Mouse (Mus musculus): ENCODE results near the gene Akt3. TPM values are rescaled to one million over a fixed set of nuclear protein-coding genes. Genes with fewer than 3 reads are reported as not detected.

The Akt3 gene
- 8.7 TPM for polyA plus RNA-seq (2012; fragmentation: generic; extraction: Trizol)

DNA sequence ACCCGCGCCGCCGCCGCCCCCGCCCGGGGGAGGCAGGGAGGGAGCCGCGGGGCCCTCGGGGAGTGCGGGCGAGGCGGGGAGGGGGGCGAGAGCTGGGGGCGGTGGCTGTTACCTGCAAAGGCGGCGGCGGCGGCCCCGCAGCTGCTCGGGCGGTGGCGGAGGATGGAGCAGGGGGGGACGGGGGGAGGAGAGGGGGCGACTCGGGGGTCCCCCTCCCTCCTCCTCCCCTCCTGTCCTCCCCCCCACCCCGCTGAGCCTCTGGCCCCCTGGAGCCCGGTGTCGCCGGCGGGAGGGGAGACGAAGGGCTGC, at the start of gene Akt3:
TSS of gene Akt3 (minus strand) at position 170 of the 309 bp plus-strand sequence.
- Histone ChIP-seq H3ac (ENCODE audit: control insufficient read depth, insufficient read length) (peak within 1 kb of the TSS; percentile 0), H3K27me3 (ENCODE audit: control insufficient read depth, insufficient read depth, insufficient read length) (no peaks in the 10 kb centered on the region), H3K36me3 (ENCODE audit: control insufficient read depth, insufficient read depth) (no peaks in the 10 kb centered on the region), H3K79me2 (ENCODE audit: control insufficient read depth, insufficient read depth) (peaks cover 39% of the 10 kb centered on the region), H3K4me2 (ENCODE audit: low read depth) (peak within 1 kb of the TSS; percentile 82), H3K4me3 (peak within 1 kb of the TSS; percentile 25)
- TF ChIP-seq E2F4 (IDR thresholded peaks at IDR 0.05; ENCODE audit: insufficient read depth) (no peak), POLR2A (IDR thresholded peaks at IDR 0.05; ENCODE audit: insufficient read length, low read depth) (no peak), POLR2AphosphoS2 (IDR thresholded peaks at IDR 0.05; ENCODE audit: insufficient read length, low read depth) (no peak), MYOD1 (IDR thresholded peaks at IDR 0.05; ENCODE audit: control insufficient read depth in 1 of 3, insufficient read length in 2 of 3, low read depth in 2 of 3) (no peak), TCF12 (IDR thresholded peaks at IDR 0.05; ENCODE audit: insufficient read depth, poor library complexity, severe bottlenecking) (no peak), MAX (IDR thresholded peaks at IDR 0.05; ENCODE audit: low read depth) (no peak), USF1 (IDR thresholded peaks at IDR 0.05; ENCODE audit: low read depth) (no peak), REST (IDR thresholded peaks at IDR 0.05; ENCODE audit: insufficient read depth, insufficient read length) (no peak), SRF (IDR thresholded peaks at IDR 0.05; ENCODE audit: control insufficient read depth, insufficient read length, low read depth) (no peak), MYOG (IDR thresholded peaks at IDR 0.05; ENCODE audit: control insufficient read depth in 1 of 3, insufficient read depth in 1 of 3, insufficient read length in 2 of 3, low read depth in 2 of 3) (no peak), CEBPB (IDR thresholded peaks at IDR 0.05; ENCODE audit: insufficient read depth, poor library complexity, severe bottlenecking) (no peak), TCF3 (IDR thresholded peaks at IDR 0.05; ENCODE audit: insufficient read length, low read depth) (no peak)

DNA sequence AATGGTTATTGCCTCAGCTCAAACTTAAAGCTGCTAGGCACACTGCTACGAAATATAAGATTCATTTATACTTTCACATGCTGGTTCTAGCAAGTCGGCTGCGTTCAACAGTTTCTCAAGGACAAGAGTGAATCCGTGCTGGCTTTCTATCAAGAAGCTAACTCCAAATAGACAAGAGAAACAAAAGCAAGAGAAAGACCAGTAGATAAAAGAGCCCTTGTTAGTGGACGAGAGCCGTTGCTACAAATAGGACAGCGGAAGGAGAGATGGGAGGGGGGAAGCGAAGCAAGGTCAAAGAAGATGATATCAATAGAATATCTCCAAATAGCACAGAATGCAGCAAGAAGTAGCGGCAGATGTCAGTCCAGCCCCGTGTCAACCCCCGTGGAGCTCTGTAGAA, 49.5 kb upstream of the Akt3 start:
- H3K4me2 ChIP-seq (ENCODE audit: low read depth): no peak overlapping the region
- H3ac ChIP-seq (ENCODE audit: control insufficient read depth, insufficient read length): no peak overlapping the region
- H3K36me3 ChIP-seq (ENCODE audit: control insufficient read depth, insufficient read depth): no peaks in the 10 kb centered on the region
- no peaks in the 10 kb centered on the region for H3K79me2 ChIP-seq (ENCODE audit: control insufficient read depth, insufficient read depth)
- TF ChIP-seq POLR2A (IDR thresholded peaks at IDR 0.05; ENCODE audit: insufficient read length, low read depth): no peak
- no peak for TF ChIP-seq MYOG (IDR thresholded peaks at IDR 0.05; ENCODE audit: control insufficient read depth in 1 of 3, insufficient read depth in 1 of 3, insufficient read length in 2 of 3, low read depth in 2 of 3)
- TF ChIP-seq USF1 (IDR thresholded peaks at IDR 0.05; ENCODE audit: low read depth): no peak
- no peak for TF ChIP-seq TCF3 (IDR thresholded peaks at IDR 0.05; ENCODE audit: insufficient read length, low read depth)
- no peak for TF ChIP-seq POLR2AphosphoS2 (IDR thresholded peaks at IDR 0.05; ENCODE audit: insufficient read length, low read depth)
- no peak for TF ChIP-seq MAX (IDR thresholded peaks at IDR 0.05; ENCODE audit: low read depth)
- TF ChIP-seq TCF12 (IDR thresholded peaks at IDR 0.05; ENCODE audit: insufficient read depth, poor library complexity, severe bottlenecking): no peak
- TF ChIP-seq SRF (IDR thresholded peaks at IDR 0.05; ENCODE audit: control insufficient read depth, insufficient read length, low read depth): no peak
- TF ChIP-seq E2F4 (IDR thresholded peaks at IDR 0.05; ENCODE audit: insufficient read depth): no peak
- no peak for TF ChIP-seq MYOD1 (IDR thresholded peaks at IDR 0.05; ENCODE audit: control insufficient read depth in 1 of 3, insufficient read length in 2 of 3, low read depth in 2 of 3)
- no peak for TF ChIP-seq REST (IDR thresholded peaks at IDR 0.05; ENCODE audit: insufficient read depth, insufficient read length)
- TF ChIP-seq CEBPB (IDR thresholded peaks at IDR 0.05; ENCODE audit: insufficient read depth, poor library complexity, severe bottlenecking): no peak
- H3K4me3 ChIP-seq: no peak overlapping the region
- H3K27me3 ChIP-seq (ENCODE audit: control insufficient read depth, insufficient read depth, insufficient read length): no peaks in the 10 kb centered on the region

DNA sequence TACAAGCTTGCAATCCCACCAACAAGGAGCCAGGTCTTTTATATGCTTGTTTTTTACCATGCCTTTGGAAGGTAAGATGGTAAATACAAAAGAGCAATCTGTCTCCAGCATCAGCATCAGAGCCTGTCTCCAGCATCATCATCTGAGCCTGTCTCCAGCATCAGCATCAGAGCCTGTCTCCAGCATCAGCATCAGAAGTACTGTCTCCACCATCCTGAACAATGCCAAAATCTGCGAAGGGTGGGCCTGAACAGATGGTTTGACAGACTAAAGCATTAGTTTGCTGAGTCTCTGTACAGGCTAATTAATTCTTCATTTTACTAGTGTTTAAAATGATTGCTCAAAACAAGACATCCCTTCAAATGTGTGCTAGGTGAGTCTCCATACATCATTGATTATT, 40.2 kb upstream of the Akt3 start:
- TF ChIP-seq CEBPB (IDR thresholded peaks at IDR 0.05; ENCODE audit: insufficient read depth, poor library complexity, severe bottlenecking): no peak
- no peak for TF ChIP-seq MYOD1 (IDR thresholded peaks at IDR 0.05; ENCODE audit: control insufficient read depth in 1 of 3, insufficient read length in 2 of 3, low read depth in 2 of 3)
- TF ChIP-seq TCF12 (IDR thresholded peaks at IDR 0.05; ENCODE audit: insufficient read depth, poor library complexity, severe bottlenecking): no peak

DNA sequence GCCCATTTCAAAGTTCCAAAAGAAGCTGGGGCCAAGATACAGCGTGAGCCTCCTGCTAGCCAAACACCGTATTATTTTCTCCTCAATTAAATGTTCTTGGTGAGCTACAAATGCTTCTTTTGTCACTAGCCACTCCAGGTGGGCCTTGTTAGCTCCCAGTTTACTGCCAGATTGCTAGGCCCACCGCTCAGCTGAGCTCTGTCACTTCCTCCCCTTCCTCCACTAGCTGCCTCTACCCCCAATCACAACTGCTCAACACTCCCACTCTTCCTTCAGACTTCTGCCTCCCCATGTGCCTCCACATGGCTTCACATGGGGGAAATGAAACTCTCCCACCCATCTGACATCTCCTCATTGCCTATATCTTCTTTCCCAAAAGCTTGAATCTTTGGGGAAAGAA, 28.8 kb upstream of the Akt3 start:
- H3K4me2 ChIP-seq (ENCODE audit: low read depth): no peak overlapping the region
- no peaks in the 10 kb centered on the region for H3K79me2 ChIP-seq (ENCODE audit: control insufficient read depth, insufficient read depth)
- H3K4me3 ChIP-seq: no peak overlapping the region
- no peaks in the 10 kb centered on the region for H3K36me3 ChIP-seq (ENCODE audit: control insufficient read depth, insufficient read depth)
- no peak for TF ChIP-seq MAX (IDR thresholded peaks at IDR 0.05; ENCODE audit: low read depth)
- TF ChIP-seq MYOD1 (IDR thresholded peaks at IDR 0.05; ENCODE audit: control insufficient read depth in 1 of 3, insufficient read length in 2 of 3, low read depth in 2 of 3): no peak
- no peak for TF ChIP-seq POLR2A (IDR thresholded peaks at IDR 0.05; ENCODE audit: insufficient read length, low read depth)
- no peak for TF ChIP-seq MYOG (IDR thresholded peaks at IDR 0.05; ENCODE audit: control insufficient read depth in 1 of 3, insufficient read depth in 1 of 3, insufficient read length in 2 of 3, low read depth in 2 of 3)
- TF ChIP-seq POLR2AphosphoS2 (IDR thresholded peaks at IDR 0.05; ENCODE audit: insufficient read length, low read depth): no peak
- no peak for TF ChIP-seq E2F4 (IDR thresholded peaks at IDR 0.05; ENCODE audit: insufficient read depth)
- no peak for TF ChIP-seq SRF (IDR thresholded peaks at IDR 0.05; ENCODE audit: control insufficient read depth, insufficient read length, low read depth)
- TF ChIP-seq TCF12 (IDR thresholded peaks at IDR 0.05; ENCODE audit: insufficient read depth, poor library complexity, severe bottlenecking): no peak
- no peak for TF ChIP-seq TCF3 (IDR thresholded peaks at IDR 0.05; ENCODE audit: insufficient read length, low read depth)
- TF ChIP-seq REST (IDR thresholded peaks at IDR 0.05; ENCODE audit: insufficient read depth, insufficient read length): no peak
- no peak for TF ChIP-seq USF1 (IDR thresholded peaks at IDR 0.05; ENCODE audit: low read depth)
- no peak for TF ChIP-seq CEBPB (IDR thresholded peaks at IDR 0.05; ENCODE audit: insufficient read depth, poor library complexity, severe bottlenecking)
- H3K27me3 ChIP-seq (ENCODE audit: control insufficient read depth, insufficient read depth, insufficient read length): no peaks in the 10 kb centered on the region
- no peak overlapping the region for H3ac ChIP-seq (ENCODE audit: control insufficient read depth, insufficient read length)

More for the DNA sequence above, 40.2 kb upstream of the Akt3 start:
- Histone ChIP-seq H3K36me3 (ENCODE audit: control insufficient read depth, insufficient read depth) (no peaks in the 10 kb centered on the region), H3K79me2 (ENCODE audit: control insufficient read depth, insufficient read depth) (no peaks in the 10 kb centered on the region), H3K4me3 (no peak overlapping the region), H3K4me2 (ENCODE audit: low read depth) (no peak overlapping the region), H3K27me3 (ENCODE audit: control insufficient read depth, insufficient read depth, insufficient read length) (peaks cover 6% of the 10 kb centered on the region), H3ac (ENCODE audit: control insufficient read depth, insufficient read length) (no peak overlapping the region)

DNA sequence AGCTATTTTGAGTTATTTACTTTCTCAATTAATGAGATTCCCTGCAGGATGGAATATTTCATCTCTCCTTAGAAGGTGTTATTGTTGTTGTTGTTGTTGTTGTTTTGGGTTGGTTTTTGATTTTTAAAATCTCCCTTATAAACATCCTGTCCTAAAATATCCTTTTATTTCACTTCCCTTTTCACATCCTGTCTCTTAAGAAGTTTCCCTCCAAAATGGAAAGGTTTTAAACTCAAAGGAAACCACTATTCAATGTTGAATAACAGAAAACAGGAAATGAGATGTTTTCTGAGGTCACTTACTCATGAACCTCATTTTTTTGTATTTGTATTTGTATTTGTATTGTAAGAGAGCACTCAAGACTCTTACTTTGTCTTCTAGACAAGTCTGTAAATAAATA, 23.9 kb upstream of the Akt3 start:
- H3K36me3 ChIP-seq (ENCODE audit: control insufficient read depth, insufficient read depth): no peaks in the 10 kb centered on the region
- H3K27me3 ChIP-seq (ENCODE audit: control insufficient read depth, insufficient read depth, insufficient read length): peaks cover 4% of the 10 kb centered on the region
- H3K4me3 ChIP-seq: no peak overlapping the region
- H3K4me2 ChIP-seq (ENCODE audit: low read depth): no peak overlapping the region
- H3ac ChIP-seq (ENCODE audit: control insufficient read depth, insufficient read length): no peak overlapping the region
- no peaks in the 10 kb centered on the region for H3K79me2 ChIP-seq (ENCODE audit: control insufficient read depth, insufficient read depth)
- TF ChIP-seq POLR2A (IDR thresholded peaks at IDR 0.05; ENCODE audit: insufficient read length, low read depth) (no peak), TCF12 (IDR thresholded peaks at IDR 0.05; ENCODE audit: insufficient read depth, poor library complexity, severe bottlenecking) (no peak), E2F4 (IDR thresholded peaks at IDR 0.05; ENCODE audit: insufficient read depth) (no peak), POLR2AphosphoS2 (IDR thresholded peaks at IDR 0.05; ENCODE audit: insufficient read length, low read depth) (no peak), MYOD1 (IDR thresholded peaks at IDR 0.05; ENCODE audit: control insufficient read depth in 1 of 3, insufficient read length in 2 of 3, low read depth in 2 of 3) (no peak), TCF3 (IDR thresholded peaks at IDR 0.05; ENCODE audit: insufficient read length, low read depth) (no peak), MYOG (IDR thresholded peaks at IDR 0.05; ENCODE audit: control insufficient read depth in 1 of 3, insufficient read depth in 1 of 3, insufficient read length in 2 of 3, low read depth in 2 of 3) (no peak), SRF (IDR thresholded peaks at IDR 0.05; ENCODE audit: control insufficient read depth, insufficient read length, low read depth) (no peak), REST (IDR thresholded peaks at IDR 0.05; ENCODE audit: insufficient read depth, insufficient read length) (no peak), CEBPB (IDR thresholded peaks at IDR 0.05; ENCODE audit: insufficient read depth, poor library complexity, severe bottlenecking) (no peak), MAX (IDR thresholded peaks at IDR 0.05; ENCODE audit: low read depth) (no peak), USF1 (IDR thresholded peaks at IDR 0.05; ENCODE audit: low read depth) (no peak)

All from myocyte (in vitro differentiated cells).